Mouse (Mus musculus): ENCODE results near the gene Ctse.

DNA sequence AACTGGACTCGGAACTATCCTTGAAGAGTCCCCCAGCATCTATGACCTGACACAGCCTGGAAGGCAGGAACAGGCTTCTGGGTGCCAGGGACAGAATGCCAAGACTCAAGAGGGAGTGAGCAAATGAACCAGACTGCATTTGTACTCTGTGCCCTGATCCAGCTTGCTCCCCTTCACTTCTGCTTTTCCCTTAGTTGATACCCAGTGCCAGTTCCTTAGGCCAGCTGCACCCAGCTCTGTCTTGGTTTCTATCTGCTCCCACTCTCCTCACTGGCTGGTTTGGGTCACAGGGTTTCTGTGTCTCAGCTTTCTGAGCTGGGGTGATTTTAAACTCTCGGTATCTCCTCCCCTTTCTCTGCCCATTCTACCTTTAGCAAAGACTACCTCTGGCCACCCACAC lies 31.4 kb upstream of the Ctse start:
- TF ChIP-seq CTCF (IDR thresholded peaks at IDR 0.05; ENCODE audit: low read depth, low read length) (no peak), POLR2A (IDR thresholded peaks at IDR 0.05; ENCODE audit: insufficient read depth, low read length) (no peak), EP300 (IDR thresholded peaks at IDR 0.05; ENCODE audit: insufficient read depth, low read depth, low read length) (no peak)

Data from ES-Bruce4 (cell line).